Mouse (Mus musculus): ENCODE measurements at regions not wholly inside any gene's neighbourhood (a gene's known extent, or its start where the extent isn't known, plus 50 kb on each side); places are given as distances from the start of the nearest gene placed in this dataset.

DNA sequence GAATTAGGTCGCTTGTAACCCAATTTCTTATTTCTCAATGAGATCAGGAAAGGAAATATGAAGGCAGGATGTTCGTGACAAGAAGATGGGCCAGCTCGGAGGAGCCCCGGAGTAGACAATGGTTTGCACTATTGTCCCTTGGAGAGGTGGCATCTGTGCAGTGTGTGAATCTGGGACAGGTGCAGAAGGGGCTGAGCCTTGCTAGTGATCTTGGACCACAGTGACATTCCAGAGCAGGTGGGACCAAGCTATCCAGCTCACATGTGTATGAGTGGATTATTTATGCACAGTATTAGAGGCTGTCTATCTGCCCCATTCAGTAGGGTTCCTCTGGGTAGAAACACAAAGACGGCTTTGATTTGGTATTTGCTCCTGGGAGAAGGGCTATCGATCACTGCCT, 66.0 kb upstream of the Nrp1 start:
- Histone ChIP-seq H3K36me3 (ENCODE audit: control insufficient read depth, insufficient read depth) (no peaks in the 10 kb centered on the region), H3K4me3 (no peak overlapping the region), H3ac (ENCODE audit: control insufficient read depth, insufficient read length) (no peak overlapping the region), H3K27me3 (ENCODE audit: control insufficient read depth, insufficient read depth, insufficient read length) (no peaks in the 10 kb centered on the region), H3K79me2 (ENCODE audit: control insufficient read depth, insufficient read depth) (no peaks in the 10 kb centered on the region), H3K4me2 (ENCODE audit: low read depth) (no peak overlapping the region)
- TF ChIP-seq POLR2AphosphoS2 (IDR thresholded peaks at IDR 0.05; ENCODE audit: insufficient read length, low read depth), result no peak
- TF ChIP-seq TCF3 (IDR thresholded peaks at IDR 0.05; ENCODE audit: insufficient read length, low read depth), result no peak
- no peak for TF ChIP-seq REST (IDR thresholded peaks at IDR 0.05; ENCODE audit: insufficient read depth, insufficient read length)
- peak in 2 of 3 experiments; percentile 80 to 89 for TF ChIP-seq MYOD1 (IDR thresholded peaks at IDR 0.05; ENCODE audit: control insufficient read depth in 1 of 3, insufficient read length in 2 of 3, low read depth in 2 of 3)
- TF ChIP-seq E2F4 (IDR thresholded peaks at IDR 0.05; ENCODE audit: insufficient read depth), result no peak
- TF ChIP-seq MYOG (IDR thresholded peaks at IDR 0.05; ENCODE audit: control insufficient read depth in 1 of 3, insufficient read depth in 1 of 3, insufficient read length in 2 of 3, low read depth in 2 of 3), result peak in 2 of 3 experiments; percentile 27 to 64
- peak; percentile 16 for TF ChIP-seq TCF12 (IDR thresholded peaks at IDR 0.05; ENCODE audit: insufficient read depth, poor library complexity, severe bottlenecking)
- no peak for TF ChIP-seq MAX (IDR thresholded peaks at IDR 0.05; ENCODE audit: low read depth)
- no peak for TF ChIP-seq SRF (IDR thresholded peaks at IDR 0.05; ENCODE audit: control insufficient read depth, insufficient read length, low read depth)
- TF ChIP-seq CEBPB (IDR thresholded peaks at IDR 0.05; ENCODE audit: insufficient read depth, poor library complexity, severe bottlenecking), result no peak
- no peak for TF ChIP-seq POLR2A (IDR thresholded peaks at IDR 0.05; ENCODE audit: insufficient read length, low read depth)
- no peak for TF ChIP-seq USF1 (IDR thresholded peaks at IDR 0.05; ENCODE audit: low read depth)

DNA sequence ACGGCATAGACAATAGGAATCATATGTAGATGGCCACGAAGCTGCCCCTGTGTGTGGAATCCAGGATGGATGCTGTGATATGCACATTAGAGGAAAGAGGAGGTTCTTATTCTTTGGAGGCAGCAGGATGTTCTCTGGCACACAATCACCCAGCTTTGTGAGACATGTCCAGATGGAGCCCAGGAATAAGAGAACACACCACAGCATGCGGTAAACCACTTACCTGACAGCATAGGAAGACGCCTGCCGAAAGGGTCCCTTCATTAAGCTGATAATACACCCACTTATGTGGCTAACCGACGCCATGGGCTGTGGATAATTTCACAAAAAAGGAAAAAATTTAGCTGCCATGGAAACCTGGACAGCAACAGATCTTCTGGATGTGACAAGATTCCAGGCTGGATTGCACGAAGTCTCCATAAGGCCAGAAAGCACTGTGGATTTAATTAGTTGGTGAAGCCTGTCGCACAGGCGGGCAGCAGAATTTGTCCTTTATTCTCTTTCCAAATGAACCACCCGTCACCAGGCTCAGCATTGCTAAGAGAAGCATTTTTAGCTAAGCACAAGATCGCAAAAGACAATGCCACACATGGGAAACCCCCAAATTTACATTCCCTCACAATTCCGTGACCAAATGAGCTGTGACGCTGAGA, 61.5 kb upstream of the Nrp1 start:
- Histone ChIP-seq H3K27me3 (ENCODE audit: control insufficient read depth, insufficient read depth, insufficient read length) (no peaks in the 10 kb centered on the region), H3K4me2 (ENCODE audit: low read depth) (no peak overlapping the region), H3K36me3 (ENCODE audit: control insufficient read depth, insufficient read depth) (no peaks in the 10 kb centered on the region), H3ac (ENCODE audit: control insufficient read depth, insufficient read length) (no peak overlapping the region), H3K79me2 (ENCODE audit: control insufficient read depth, insufficient read depth) (no peaks in the 10 kb centered on the region), H3K4me3 (no peak overlapping the region)
- TF ChIP-seq REST (IDR thresholded peaks at IDR 0.05; ENCODE audit: insufficient read depth, insufficient read length) (no peak), TCF12 (IDR thresholded peaks at IDR 0.05; ENCODE audit: insufficient read depth, poor library complexity, severe bottlenecking) (no peak), CEBPB (IDR thresholded peaks at IDR 0.05; ENCODE audit: insufficient read depth, poor library complexity, severe bottlenecking) (no peak), MAX (IDR thresholded peaks at IDR 0.05; ENCODE audit: low read depth) (no peak), MYOD1 (IDR thresholded peaks at IDR 0.05; ENCODE audit: control insufficient read depth in 1 of 3, insufficient read length in 2 of 3, low read depth in 2 of 3) (no peak), E2F4 (IDR thresholded peaks at IDR 0.05; ENCODE audit: insufficient read depth) (no peak), POLR2A (IDR thresholded peaks at IDR 0.05; ENCODE audit: insufficient read length, low read depth) (no peak), POLR2AphosphoS2 (IDR thresholded peaks at IDR 0.05; ENCODE audit: insufficient read length, low read depth) (no peak), TCF3 (IDR thresholded peaks at IDR 0.05; ENCODE audit: insufficient read length, low read depth) (no peak)

DNA sequence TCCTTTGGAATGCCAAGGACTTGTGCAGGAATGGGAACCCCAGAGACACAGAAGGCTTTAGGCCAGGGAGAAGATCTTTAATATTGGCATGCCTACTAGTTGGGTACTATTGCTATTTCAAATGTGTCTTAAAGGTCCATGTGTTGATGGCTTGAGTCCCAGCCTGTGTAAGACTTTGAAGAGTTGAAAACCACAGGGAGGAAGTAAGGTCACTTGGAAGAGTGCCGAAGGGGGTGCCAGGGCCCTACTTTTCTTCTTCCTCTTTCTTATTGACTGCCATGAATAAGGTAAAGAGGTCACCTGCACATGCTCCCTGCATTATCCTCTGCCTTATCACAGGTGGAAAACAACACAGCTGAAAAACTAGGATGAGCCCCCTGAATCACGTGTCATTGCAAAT, 56.1 kb upstream of the Nrp1 start:
- Histone ChIP-seq H3ac (ENCODE audit: control insufficient read depth, insufficient read length) (no peak overlapping the region), H3K36me3 (ENCODE audit: control insufficient read depth, insufficient read depth) (no peaks in the 10 kb centered on the region), H3K79me2 (ENCODE audit: control insufficient read depth, insufficient read depth) (no peaks in the 10 kb centered on the region), H3K4me3 (no peak overlapping the region), H3K27me3 (ENCODE audit: control insufficient read depth, insufficient read depth, insufficient read length) (no peaks in the 10 kb centered on the region), H3K4me2 (ENCODE audit: low read depth) (no peak overlapping the region)
- no peak for TF ChIP-seq TCF12 (IDR thresholded peaks at IDR 0.05; ENCODE audit: insufficient read depth, poor library complexity, severe bottlenecking)
- no peak for TF ChIP-seq SRF (IDR thresholded peaks at IDR 0.05; ENCODE audit: control insufficient read depth, insufficient read length, low read depth)
- TF ChIP-seq USF1 (IDR thresholded peaks at IDR 0.05; ENCODE audit: low read depth), result no peak
- no peak for TF ChIP-seq CEBPB (IDR thresholded peaks at IDR 0.05; ENCODE audit: insufficient read depth, poor library complexity, severe bottlenecking)
- TF ChIP-seq POLR2A (IDR thresholded peaks at IDR 0.05; ENCODE audit: insufficient read length, low read depth), result no peak
- no peak for TF ChIP-seq MYOD1 (IDR thresholded peaks at IDR 0.05; ENCODE audit: control insufficient read depth in 1 of 3, insufficient read length in 2 of 3, low read depth in 2 of 3)
- TF ChIP-seq E2F4 (IDR thresholded peaks at IDR 0.05; ENCODE audit: insufficient read depth), result no peak
- TF ChIP-seq POLR2AphosphoS2 (IDR thresholded peaks at IDR 0.05; ENCODE audit: insufficient read length, low read depth), result no peak
- no peak for TF ChIP-seq REST (IDR thresholded peaks at IDR 0.05; ENCODE audit: insufficient read depth, insufficient read length)
- no peak for TF ChIP-seq MAX (IDR thresholded peaks at IDR 0.05; ENCODE audit: low read depth)
- TF ChIP-seq MYOG (IDR thresholded peaks at IDR 0.05; ENCODE audit: control insufficient read depth in 1 of 3, insufficient read depth in 1 of 3, insufficient read length in 2 of 3, low read depth in 2 of 3), result no peak

Measured in myocyte (in vitro differentiated cells).